Mouse (Mus musculus) stomach, postnatal 0 days (tissue): Measurements from ENCODE around the gene Irf1.

Experiments used
- CTCF ChIP-seq: IDR thresholded peaks from 2 replicates; pipeline ENCODE4 v1.5.1; 2016; ENCODE audit warnings: antibody characterized with exemption, low read depth, mild to moderate bottlenecking, moderate library complexity
- EP300 ChIP-seq: optimal IDR thresholded peaks from 2 replicates; pipeline ENCODE3; 2016; ENCODE audit warnings: antibody characterized with exemption

GRCm38 (mm10) chr11:53768422-53769184 lies 1.2 kb upstream of the Irf1 start:
- TF ChIP-seq CTCF (no peak), EP300 (no peak)
